In genomic region chr1:132199244-132199643, GRCm38 (mm10) we compare ENCODE assay signal across 17 mouse cellular contexts. TPM values are rescaled to one million over a fixed set of nuclear protein-coding genes. Genes with fewer than 3 reads are reported as not detected.
A peak's percentile ranks its signal among the peaks of the same experiment; 100 is the strongest.
DNase-seq lines count a peak whose midpoint lies in the region; ATAC-seq and TF ChIP-seq lines count a peak whose summit lies in the region.
"Had no signal": no experiment of that assay in that cellular context is flagged by ENCODE, and none has a peak within 500 bp of the region (broad histone marks: within the 10 kb centered on the region; RNA-seq: fewer than 3 reads in every experiment).

No protein-coding gene starts in this region.

- H3K27ac ChIP-seq in midbrain, embryonic 10.5 days (replicated peaks): peak overlapping the region; percentile 90
- H3K27ac ChIP-seq in stomach, postnatal 0 days (replicated peaks): no peak overlapping the region
- H3K27ac ChIP-seq: heart, embryonic 15.5 days; limb, embryonic 13.5 days had no signal

- DNase-seq in embryo, embryonic 10.5 days (ENCODE audit: low spot score): peak; percentile 3
- no peak for DNase-seq in embryo, embryonic 11 days
- DNase-seq in 3134 (ENCODE audit: extremely low read depth, insufficient read length, low spot score) (peak; percentile 36), Patski (ENCODE audit: low read depth, low spot score) (peak; percentile 39)
- peak; percentile 12 for DNase-seq in midbrain, embryonic 10.5 days (ENCODE audit: low spot score)
- no peak for DNase-seq in stomach, postnatal 0 days (ENCODE audit: low spot score)
- no peak for DNase-seq in layer of hippocampus, postnatal 14 days (ENCODE audit: low spot score in 2 of 2)

- POLR2A ChIA-PET in Patski (lab: Charles Lee): no interaction called here

- peak overlapping the region; percentile 40; the same call in 1 of the 2 replicates for H3K4me3 ChIP-seq in midbrain, embryonic 10.5 days
- H3K4me3 ChIP-seq in stomach, postnatal 0 days (ENCODE audit: low read depth, low read length): no peak overlapping the region
- H3K4me3 ChIP-seq: lung, embryonic 15.5 days had no signal

- TF ChIP-seq CTCF in Patski (IDR thresholded peaks at IDR 0.05): no peak
- TF ChIP-seq CTCF in stomach, postnatal 0 days (IDR thresholded peaks at IDR 0.05; ENCODE audit: low read depth): no peak

- no peaks in the 10 kb centered on the region for H3K9me3 ChIP-seq in midbrain, embryonic 10.5 days (replicated peaks)
- H3K9me3 ChIP-seq in stomach, postnatal 0 days (ENCODE audit: control insufficient read depth, low read length): no peaks in the 10 kb centered on the region
- H3K9me3 ChIP-seq: heart, embryonic 15.5 days; limb, embryonic 13.5 days; lung, embryonic 15.5 days had no signal

- CTCF ChIA-PET in Patski (lab: Charles Lee): interaction anchor here (1.1 to 2.2 kb wide), 2 partner anchors 11 to 29 kb away, joined by 3 to 9 read pairs; no protein-coding TSS in a partner anchor

- H3K36me3 ChIP-seq in midbrain, embryonic 10.5 days: peaks cover 17% of the 10 kb centered on the region
- no peaks in the 10 kb centered on the region for H3K36me3 ChIP-seq in stomach, postnatal 0 days (ENCODE audit: control insufficient read depth, insufficient read depth, low read length)
- H3K36me3 ChIP-seq: heart, embryonic 15.5 days; limb, embryonic 13.5 days; lung, embryonic 15.5 days had no signal

- WGBS in midbrain, embryonic 10.5 days: 73% methylated on average over 6 of the region's 6 CpGs
- WGBS in stomach, postnatal 0 days: 86% methylated on average over 6 of the region's 6 CpGs

- no peak overlapping the region for H3K9ac ChIP-seq in stomach, postnatal 0 days (ENCODE audit: low read length)
- H3K9ac ChIP-seq: heart, embryonic 15.5 days; limb, embryonic 13.5 days; lung, embryonic 15.5 days had no signal

- peaks cover 96% of the 10 kb centered on the region for H3K4me1 ChIP-seq in midbrain, embryonic 10.5 days
- H3K4me1 ChIP-seq in stomach, postnatal 0 days (replicated peaks; ENCODE audit: control insufficient read depth, insufficient read depth): 0 out of 2 replicates have a peak, but pooled peaks cover 7% of the 10 kb centered on the region

- no peak for TF ChIP-seq EP300 in stomach, postnatal 0 days (optimal IDR thresholded peaks at IDR 0.05)

- H3K4me2 ChIP-seq in stomach, postnatal 0 days (replicated peaks; ENCODE audit: low read depth): no peak overlapping the region

- in situ Hi-C loops in Patski (cut with MboI; ENCODE audit: low pct_unique_long_range_greater_than_20kb): no loop called here

- no peaks in the 10 kb centered on the region for H3K27me3 ChIP-seq in Patski
- H3K27me3 ChIP-seq in midbrain, embryonic 10.5 days (ENCODE audit: low read depth, poor library complexity, severe bottlenecking): peaks cover 15% of the 10 kb centered on the region
- H3K27me3 ChIP-seq in stomach, postnatal 0 days (ENCODE audit: control insufficient read depth, insufficient read depth, low read length): no peaks in the 10 kb centered on the region

- peak; percentile 22 for ATAC-seq in Patski
- no peak for ATAC-seq in stomach, postnatal 0 days (ENCODE audit: low FRiP score, low TSS enrichment)
- ATAC-seq in activated CD4-positive, CD25-positive, alpha-beta regulatory T cell, adult 4 months: no peak
- ATAC-seq: CD4-positive, CD25-positive, alpha-beta regulatory T cell, adult 4 months; intestine, postnatal 0 days had no signal

RNA-seq across cellular contexts. Expression of gene AC124108.1, which starts 8.0 kb away (rescaled TPM):
- 3.4 TPM for polyA plus RNA-seq in Patski (2021)
- 2.3 and 4.0 TPM in 2 replicates for polyA plus RNA-seq in midbrain, embryonic 10.5 days (2016; fragmentation: Nextera tagmentation; extraction: Ambion mirVana)
- 0.02 and 0.06 TPM in 2 replicates for polyA plus RNA-seq in stomach, postnatal 0 days (2015; fragmentation: Nextera tagmentation; extraction: Ambion mirVana)
- total RNA-seq in layer of hippocampus, postnatal 14 days (2021): under 1 TPM; 0.91 to 0.97 TPM
- polyA plus RNA-seq in activated CD4-positive, CD25-positive, alpha-beta regulatory T cell, adult 4 months (2017; shearing (Covaris generic)): not detected
- total RNA-seq: gastrocnemius, adult 8-10 months had no signal
- polyA plus RNA-seq: CD4-positive, CD25-positive, alpha-beta regulatory T cell, adult 4 months; heart, embryonic 15.5 days; intestine, postnatal 0 days; small intestine, adult 2 months had no signal

RNA-seq across cellular contexts. Expression of gene Lemd1, which starts 8.0 kb away (rescaled TPM):
- polyA plus RNA-seq in Patski (2021): 12.0 TPM
- 6.2 and 8.4 TPM in 2 replicates for polyA plus RNA-seq in midbrain, embryonic 10.5 days (2016; fragmentation: Nextera tagmentation; extraction: Ambion mirVana)
- polyA plus RNA-seq in stomach, postnatal 0 days (2015; fragmentation: Nextera tagmentation; extraction: Ambion mirVana): 0.30 and 0.42 TPM in 2 replicates
- total RNA-seq in layer of hippocampus, postnatal 14 days (2021): 1 to 10 TPM; 1.4 to 1.8 TPM
- not detected for polyA plus RNA-seq in activated CD4-positive, CD25-positive, alpha-beta regulatory T cell, adult 4 months (2017; shearing (Covaris generic))
- polyA plus RNA-seq: CD4-positive, CD25-positive, alpha-beta regulatory T cell, adult 4 months; heart, embryonic 15.5 days had no signal

RNA-seq across cellular contexts. Expression of gene Gm10188, which starts 30.3 kb away (rescaled TPM):
- polyA plus RNA-seq in Patski (2021): 0.22 TPM
- 0.23 and 0.46 TPM in 2 replicates for polyA plus RNA-seq in midbrain, embryonic 10.5 days (2016; fragmentation: Nextera tagmentation; extraction: Ambion mirVana)
- 0.19 TPM in 1 of 2 replicates, not detected in the other for polyA plus RNA-seq in stomach, postnatal 0 days (2015; fragmentation: Nextera tagmentation; extraction: Ambion mirVana)
- not detected for total RNA-seq in layer of hippocampus, postnatal 14 days (2021)
- not detected for polyA plus RNA-seq in activated CD4-positive, CD25-positive, alpha-beta regulatory T cell, adult 4 months (2017; shearing (Covaris generic))
- total RNA-seq: gastrocnemius, adult 8-10 months; layer of hippocampus, adult 18-20 months had no signal
- polyA plus RNA-seq: CD4-positive, CD25-positive, alpha-beta regulatory T cell, adult 4 months; embryonic facial prominence, embryonic 14.5 days; heart, embryonic 15.5 days; intestine, postnatal 0 days; limb, embryonic 13.5 days; lung, embryonic 15.5 days; small intestine, adult 2 months had no signal

RNA-seq across cellular contexts. Expression of gene Cdk18, which starts 59.8 kb away (rescaled TPM):
- polyA plus RNA-seq in Patski (2021): 88.8 TPM
- 0.68 and 0.72 TPM in 2 replicates for polyA plus RNA-seq in midbrain, embryonic 10.5 days (2016; fragmentation: Nextera tagmentation; extraction: Ambion mirVana)
- 9.7 and 14.5 TPM in 2 replicates for polyA plus RNA-seq in stomach, postnatal 0 days (2015; fragmentation: Nextera tagmentation; extraction: Ambion mirVana)
- 10 to 100 TPM; 21.2 to 21.9 TPM for total RNA-seq in layer of hippocampus, postnatal 14 days (2021)
- not detected for polyA plus RNA-seq in activated CD4-positive, CD25-positive, alpha-beta regulatory T cell, adult 4 months (2017; shearing (Covaris generic))
- polyA plus RNA-seq: CD4-positive, CD25-positive, alpha-beta regulatory T cell, adult 4 months had no signal

Comparison
In these comparisons a context has a peak if more than half of its experiments do, and no peak if none do; other contexts are left out.
1. DNase-seq: peak in embryo, embryonic 10.5 days (single experiment), 3134 (single experiment), Patski (single experiment) and midbrain, embryonic 10.5 days (single experiment); none in embryo, embryonic 11 days (single experiment), stomach, postnatal 0 days (single experiment) and layer of hippocampus, postnatal 14 days (0 of 2).